Comparison of ENCODE assay signal across 24 mouse cellular contexts in the genomic region with DNA sequence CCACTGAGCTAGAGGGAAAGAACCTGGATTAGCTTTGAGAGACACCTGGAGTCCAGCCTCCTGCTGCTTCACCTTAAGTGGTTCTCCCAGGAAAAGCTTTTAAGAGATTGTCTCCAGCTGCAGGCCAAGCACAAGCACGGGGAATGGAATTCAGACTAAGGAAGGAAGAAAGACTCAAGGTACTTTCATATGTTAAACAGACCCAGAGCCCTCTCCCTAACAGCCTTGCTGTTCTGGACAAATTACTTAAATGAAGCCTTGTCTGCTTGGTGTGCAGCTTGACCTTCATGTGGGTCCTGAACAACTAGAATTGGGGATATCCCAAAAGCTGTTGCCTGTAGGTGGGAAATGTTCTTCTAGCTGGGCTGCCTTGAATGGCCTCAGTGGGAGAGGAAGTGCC.
DNase-seq lines count a peak whose midpoint lies in the region; ATAC-seq and TF ChIP-seq lines count a peak whose summit lies in the region.
"Had no signal": no experiment of that assay in that cellular context is flagged by ENCODE, and none has a peak within 500 bp of the region (broad histone marks: within the 10 kb centered on the region; RNA-seq: fewer than 3 reads in every experiment).

No protein-coding gene starts in this region.

- DNase-seq in ES-E14 (ENCODE audit: low read depth, low spot score) (peak; percentile 66), WW6 (ENCODE audit: low read depth, low spot score) (peak; percentile 56)
- no peak for DNase-seq in gastrocnemius, adult 2 months
- no peak for DNase-seq in thymus, adult 2 months
- DNase-seq: adrenal gland, adult 8-10 months; adrenal gland, postnatal 14 days; adrenal gland, postnatal 36 days; B cell, adult 2 months; cerebellum, adult 11 months; cerebellum, adult 2 months; cerebellum, adult 9-10 months; cerebellum, postnatal 10 days; cerebellum, postnatal 25 days; forebrain, postnatal 0 days had no signal

- H3K27ac ChIP-seq in ES-Bruce4 (ENCODE audit: insufficient read depth, low read length) (no peak overlapping the region), ES-E14 (ENCODE audit: insufficient read depth, low read depth, low read length, poor library complexity, severe bottlenecking) (no peak overlapping the region)
- peak overlapping the region; percentile 29; the same call in 1 of the 2 replicates for H3K27ac ChIP-seq in brown adipose tissue, adult 24 weeks (replicated peaks; ENCODE audit: low read depth, low read length)
- H3K27ac ChIP-seq in gastrocnemius, adult 2 months = no peak overlapping the region
- H3K27ac ChIP-seq in heart, embryonic 12.5 days (ENCODE audit: poor library complexity, severe bottlenecking) = no peak overlapping the region
- no peak overlapping the region for H3K27ac ChIP-seq in thymus, adult 2 months (ENCODE audit: control insufficient read depth, insufficient read depth, low read length)
- H3K27ac ChIP-seq: embryonic facial prominence, embryonic 10.5 days; embryonic facial prominence, embryonic 12.5 days; forebrain, embryonic 13.5 days; forebrain, embryonic 15.5 days had no signal

- ATAC-seq in heart, embryonic 12.5 days (ENCODE audit: insufficient number of reproducible peaks, low FRiP score) = no peak
- ATAC-seq: activated CD4-positive, CD25-positive, alpha-beta regulatory T cell, adult 4 months; CD4-positive, CD25-positive, alpha-beta regulatory T cell, adult 4 months; forebrain, embryonic 13.5 days; forebrain, embryonic 15.5 days; forebrain, postnatal 0 days had no signal

- 0 out of 2 replicates have a peak, but pooled peaks cover 2% of the 10 kb centered on the region for H3K9me3 ChIP-seq in ES-Bruce4 (replicated peaks; ENCODE audit: control insufficient read depth, insufficient read depth, low read length, poor library complexity, severe bottlenecking)
- H3K9me3 ChIP-seq in ES-E14 (ENCODE audit: control insufficient read depth, insufficient read depth, low read depth, low read length) = no peaks in the 10 kb centered on the region
- H3K9me3 ChIP-seq in heart, embryonic 12.5 days (replicated peaks) = no peaks in the 10 kb centered on the region
- H3K9me3 ChIP-seq: embryonic facial prominence, embryonic 10.5 days; embryonic facial prominence, embryonic 12.5 days; forebrain, embryonic 13.5 days; forebrain, embryonic 15.5 days had no signal

- H3K36me3 ChIP-seq in ES-Bruce4 (ENCODE audit: control insufficient read depth, insufficient read depth, low read length, poor library complexity, severe bottlenecking) (no peaks in the 10 kb centered on the region), ES-E14 (ENCODE audit: control insufficient read depth, insufficient read depth, low read length, poor library complexity, severe bottlenecking) (no peaks in the 10 kb centered on the region)
- H3K36me3 ChIP-seq in heart, embryonic 12.5 days = no peaks in the 10 kb centered on the region
- H3K36me3 ChIP-seq in thymus, adult 2 months (ENCODE audit: control insufficient read depth, insufficient read depth, low read length) = no peaks in the 10 kb centered on the region
- H3K36me3 ChIP-seq: embryonic facial prominence, embryonic 10.5 days; embryonic facial prominence, embryonic 12.5 days; forebrain, embryonic 15.5 days had no signal

- no peak for TF ChIP-seq CTCF in ES-Bruce4 (IDR thresholded peaks at IDR 0.05; ENCODE audit: low read depth, low read length)
- TF ChIP-seq CTCF in gastrocnemius, adult 2 months (IDR thresholded peaks at IDR 0.05) = no peak
- no peak for TF ChIP-seq CTCF in thymus, adult 2 months (IDR thresholded peaks at IDR 0.05; ENCODE audit: borderline replicate concordance, control insufficient read depth, extremely low read depth, insufficient read depth, low read length, poor library complexity)

- intact Hi-C loops in gastrocnemius, adult 2 months (cut with DNase I) = no loop called here

- H3K4me3 ChIP-seq in ES-Bruce4 (ENCODE audit: low read depth, low read length) (no peak overlapping the region), ES-E14 (ENCODE audit: insufficient read depth in 1 of 2, low read depth in 1 of 2, low read length in 2 of 2, poor library complexity in 1 of 2, severe bottlenecking in 1 of 2) (no peak overlapping the region)
- H3K4me3 ChIP-seq in brown adipose tissue, adult 24 weeks (ENCODE audit: insufficient read depth, low read depth, low read length) = no peak overlapping the region
- no peak overlapping the region for H3K4me3 ChIP-seq in gastrocnemius, adult 2 months
- no peak overlapping the region for H3K4me3 ChIP-seq in heart, embryonic 12.5 days
- H3K4me3 ChIP-seq in thymus, adult 2 months (ENCODE audit: control insufficient read depth, insufficient read depth, low read length) = no peak overlapping the region
- H3K4me3 ChIP-seq: embryonic facial prominence, embryonic 10.5 days; embryonic facial prominence, embryonic 12.5 days; forebrain, embryonic 13.5 days; forebrain, embryonic 15.5 days had no signal

- in situ Hi-C loops in ES-E14 (cut with MboI; ENCODE audit: low sequenced_read_pairs in 2 of 2, unreplicated experiment in 2 of 2) = no loop called here

- no peaks in the 10 kb centered on the region for H3K4me1 ChIP-seq in ES-Bruce4 (ENCODE audit: control insufficient read depth, insufficient read depth, low read length)
- peaks cover 0 to 3% of the 10 kb centered on the region in 2 experiments; a peak in 1 of 4 replicates for H3K4me1 ChIP-seq in ES-E14 (ENCODE audit: control insufficient read depth in 2 of 2, insufficient read depth in 2 of 2, low read length in 2 of 2, poor library complexity in 1 of 2)
- peaks cover 4% of the 10 kb centered on the region; the same call in 1 of the 2 replicates for H3K4me1 ChIP-seq in brown adipose tissue, adult 24 weeks (ENCODE audit: control insufficient read depth, insufficient read depth, insufficient read length, low read length)
- H3K4me1 ChIP-seq in heart, embryonic 12.5 days (replicated peaks) = no peaks in the 10 kb centered on the region
- no peaks in the 10 kb centered on the region for H3K4me1 ChIP-seq in thymus, adult 2 months (replicated peaks; ENCODE audit: control insufficient read depth, insufficient read depth, low read length)
- H3K4me1 ChIP-seq: embryonic facial prominence, embryonic 10.5 days; embryonic facial prominence, embryonic 12.5 days; forebrain, embryonic 13.5 days; forebrain, embryonic 15.5 days had no signal

- H3K9ac ChIP-seq in ES-Bruce4 (ENCODE audit: low read depth, poor library complexity, severe bottlenecking) (no peak overlapping the region), ES-E14 (ENCODE audit: insufficient read depth, low read depth, low read length, poor library complexity, severe bottlenecking) (no peak overlapping the region)
- H3K9ac ChIP-seq in heart, embryonic 12.5 days = no peak overlapping the region
- H3K9ac ChIP-seq: embryonic facial prominence, embryonic 12.5 days; forebrain, embryonic 13.5 days; forebrain, embryonic 15.5 days; forebrain, postnatal 0 days had no signal

- 0 out of 2 replicates have a peak, but pooled peaks have one; percentile 26 for TF ChIP-seq EP300 in ES-Bruce4 (IDR thresholded peaks at IDR 0.05; ENCODE audit: insufficient read depth, low read depth, low read length)

- H3K27me3 ChIP-seq in ES-Bruce4 (ENCODE audit: control insufficient read depth, insufficient read depth, low read length, poor library complexity, severe bottlenecking) = peaks cover 1% of the 10 kb centered on the region; the same call in 1 of the 2 replicates
- H3K27me3 ChIP-seq in heart, embryonic 12.5 days (replicated peaks) = no peaks in the 10 kb centered on the region
- H3K27me3 ChIP-seq in thymus, adult 2 months (ENCODE audit: control insufficient read depth, insufficient read depth, low read length) = no peaks in the 10 kb centered on the region
- H3K27me3 ChIP-seq: CH12.LX; embryonic facial prominence, embryonic 12.5 days; forebrain, embryonic 13.5 days; forebrain, embryonic 15.5 days had no signal

- WGBS in heart, embryonic 12.5 days = 30% methylated on average over 1 of the region's 1 CpGs
- WGBS in thymus, adult 2 months = 77% methylated on average over 1 of the region's 1 CpGs

- TF ChIP-seq POLR2A in ES-Bruce4 (IDR thresholded peaks at IDR 0.05; ENCODE audit: insufficient read depth, low read length) = no peak
- TF ChIP-seq POLR2A in thymus, adult 2 months (IDR thresholded peaks at IDR 0.05; ENCODE audit: control insufficient read depth, extremely low read depth, insufficient read depth, low read length, poor library complexity) = no peak

- H3K4me2 ChIP-seq in heart, embryonic 12.5 days = no peak overlapping the region
- H3K4me2 ChIP-seq: embryonic facial prominence, embryonic 12.5 days; forebrain, embryonic 13.5 days; forebrain, embryonic 15.5 days had no signal

TF ChIP-seq in ES-E14, 5 proteins besides CTCF, POLR2A, EP300 and RAD21:
- TF ChIP-seq MAFK (IDR thresholded peaks at IDR 0.05; ENCODE audit: insufficient read depth, low read depth, low read length) (no peak), ZNF384 (IDR thresholded peaks at IDR 0.05; ENCODE audit: low read depth, low read length) (no peak), HCFC1 (IDR thresholded peaks at IDR 0.05; ENCODE audit: borderline replicate concordance, insufficient read depth, low read length) (no peak), ZC3H11A (IDR thresholded peaks at IDR 0.05; ENCODE audit: borderline replicate concordance, low read depth, low read length) (no peak), CHD2 (IDR thresholded peaks at IDR 0.05; ENCODE audit: low read depth, low read length) (no peak)

Comparison
In these comparisons a context has a peak if more than half of its experiments do, and no peak if none do; other contexts are left out.
1. DNase-seq: peak in ES-E14 (single experiment) and WW6 (single experiment); none in gastrocnemius, adult 2 months (single experiment) and thymus, adult 2 months (single experiment).